Mouse (Mus musculus) cortical plate, adult 2 months (tissue): ENCODE results near the gene Gm1113.

Source experiments
- CTCF ChIP-seq: fragments of 200-500 bp; IDR thresholded peaks from 2 replicates; pipeline ENCODE4 v1.5.1; 2011; ENCODE audit warnings: mild to moderate bottlenecking, control low read depth, low read length; ENCODE audit not compliant: insufficient read depth; ENCODE audit errors: extremely low read depth
- POLR2A ChIP-seq: fragments of 200-500 bp; IDR thresholded peaks from 2 replicates; pipeline ENCODE4 v1.6.1; 2011; ENCODE audit warnings: mild to moderate bottlenecking, low read length, control low read depth; ENCODE audit not compliant: insufficient read depth; ENCODE audit errors: extremely low read depth

DNA sequence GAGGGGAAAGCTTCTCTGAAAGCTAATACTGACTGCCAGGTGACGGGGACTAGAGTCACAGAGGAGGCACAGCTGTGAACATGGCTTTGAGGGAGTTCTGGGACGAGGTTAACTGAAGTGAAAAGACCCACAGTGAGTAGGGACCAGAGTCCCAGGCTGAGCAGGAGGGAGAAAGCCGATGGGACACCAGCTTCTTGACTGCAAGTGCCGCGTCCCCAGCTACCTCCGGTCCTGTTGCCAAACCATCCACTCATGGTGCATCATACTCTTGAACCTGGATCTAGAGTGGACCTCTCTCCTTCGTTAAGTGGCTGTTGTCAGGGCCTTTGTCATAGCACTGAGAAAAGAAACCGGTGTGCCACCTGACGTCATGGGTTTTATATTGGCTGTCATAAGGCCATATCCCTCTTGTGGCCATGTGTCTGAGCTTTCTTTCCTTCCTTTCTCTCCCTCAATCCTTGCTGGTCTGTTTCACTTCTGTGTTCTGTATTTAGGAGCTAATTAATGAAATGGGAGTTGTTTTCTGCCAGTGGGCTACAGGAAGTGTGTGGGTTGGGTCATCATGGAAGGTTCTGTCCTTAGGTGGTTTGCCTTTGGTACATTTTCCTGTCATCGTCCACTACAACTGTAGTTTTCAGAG, 15.6 kb downstream of the Gm1113 start:
- no peak for TF ChIP-seq POLR2A
- no peak for TF ChIP-seq CTCF
